Mouse (Mus musculus) cerebellum, adult (tissue): ENCODE data around the gene Ptrhd1.

Source experiments
- ATAC-seq: cut with Nextera tagmentation; 2 replicates; pipeline ENCODE4 v1.9.2; 2017; ENCODE audit warnings: mild to moderate bottlenecking, moderate library complexity, mixed read lengths; ENCODE audit not compliant: insufficient number of reproducible peaks, low FRiP score, low TSS enrichment

Gene Ptrhd1

DNA sequence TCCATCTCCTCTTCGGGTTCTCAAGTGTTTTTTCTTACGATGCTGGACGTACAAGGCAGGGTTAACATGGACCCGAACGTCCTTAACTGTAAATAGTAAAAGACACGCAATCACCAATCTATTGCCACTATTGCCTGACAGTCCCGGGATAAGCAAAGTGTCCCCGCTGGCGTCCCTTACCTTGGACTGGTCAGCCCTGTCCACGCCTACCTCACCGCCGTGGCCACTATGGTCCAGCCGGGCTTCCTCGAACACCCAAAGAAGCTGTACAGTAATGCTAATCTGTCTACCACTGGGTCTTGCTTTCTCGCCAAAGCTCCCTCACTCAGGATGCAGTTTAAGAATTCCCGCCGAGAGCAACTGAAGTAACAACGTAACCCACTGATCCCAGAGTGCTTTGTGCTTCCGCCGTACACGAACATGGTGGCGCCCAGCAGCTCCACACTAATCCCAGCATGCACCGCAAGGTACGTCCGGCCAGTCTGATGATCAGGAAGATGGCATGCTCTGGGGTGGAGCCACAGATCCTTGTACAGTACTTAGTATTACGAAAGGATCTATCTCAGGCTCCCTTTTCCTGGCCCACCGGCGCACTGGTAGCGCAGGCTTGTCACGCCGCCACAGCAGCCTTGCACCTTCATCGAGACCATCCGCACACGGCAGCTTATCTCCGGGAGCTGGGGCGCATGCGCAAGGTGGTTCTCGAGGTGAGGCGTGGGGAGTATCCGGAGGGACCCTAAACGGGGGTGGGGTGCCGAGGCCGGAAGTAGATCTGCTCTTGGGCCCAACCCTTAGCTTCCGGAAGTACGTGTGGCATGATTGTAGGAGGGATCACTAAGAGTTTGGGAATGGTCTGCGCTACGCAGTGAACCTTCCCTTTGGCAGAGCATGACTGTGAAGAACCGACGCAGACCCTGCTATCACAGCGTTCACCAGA, at the start of gene Ptrhd1, which contains the start of gene Cenpo:
TSS of gene Ptrhd1 (plus strand) at position 456 of the 937 bp plus-strand sequence.
TSS of gene Cenpo (minus strand) at position 723 of the 937 bp plus-strand sequence.
- ATAC-seq = peak; percentile 96

DNA sequence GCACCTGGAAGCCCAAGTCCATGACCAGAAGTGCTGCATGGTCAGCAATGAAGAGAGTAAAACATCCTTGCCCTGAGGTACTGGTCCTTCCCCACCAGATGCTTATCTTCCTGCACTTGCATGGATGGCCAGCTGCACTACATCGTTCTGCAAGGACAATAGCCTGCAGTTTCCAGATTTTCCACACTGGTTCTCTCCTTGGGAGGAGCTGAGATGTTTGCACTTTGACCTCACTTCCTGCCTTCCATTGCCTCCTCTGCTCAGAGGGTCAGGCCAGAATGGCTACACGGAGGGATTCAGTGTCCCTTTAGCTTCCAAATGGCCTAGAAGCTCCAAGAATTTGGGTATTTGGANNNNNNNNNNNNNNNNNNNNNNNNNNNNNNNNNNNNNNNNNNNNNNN, 49.2 kb upstream of the Ptrhd1 start:
- no peak for ATAC-seq

DNA sequence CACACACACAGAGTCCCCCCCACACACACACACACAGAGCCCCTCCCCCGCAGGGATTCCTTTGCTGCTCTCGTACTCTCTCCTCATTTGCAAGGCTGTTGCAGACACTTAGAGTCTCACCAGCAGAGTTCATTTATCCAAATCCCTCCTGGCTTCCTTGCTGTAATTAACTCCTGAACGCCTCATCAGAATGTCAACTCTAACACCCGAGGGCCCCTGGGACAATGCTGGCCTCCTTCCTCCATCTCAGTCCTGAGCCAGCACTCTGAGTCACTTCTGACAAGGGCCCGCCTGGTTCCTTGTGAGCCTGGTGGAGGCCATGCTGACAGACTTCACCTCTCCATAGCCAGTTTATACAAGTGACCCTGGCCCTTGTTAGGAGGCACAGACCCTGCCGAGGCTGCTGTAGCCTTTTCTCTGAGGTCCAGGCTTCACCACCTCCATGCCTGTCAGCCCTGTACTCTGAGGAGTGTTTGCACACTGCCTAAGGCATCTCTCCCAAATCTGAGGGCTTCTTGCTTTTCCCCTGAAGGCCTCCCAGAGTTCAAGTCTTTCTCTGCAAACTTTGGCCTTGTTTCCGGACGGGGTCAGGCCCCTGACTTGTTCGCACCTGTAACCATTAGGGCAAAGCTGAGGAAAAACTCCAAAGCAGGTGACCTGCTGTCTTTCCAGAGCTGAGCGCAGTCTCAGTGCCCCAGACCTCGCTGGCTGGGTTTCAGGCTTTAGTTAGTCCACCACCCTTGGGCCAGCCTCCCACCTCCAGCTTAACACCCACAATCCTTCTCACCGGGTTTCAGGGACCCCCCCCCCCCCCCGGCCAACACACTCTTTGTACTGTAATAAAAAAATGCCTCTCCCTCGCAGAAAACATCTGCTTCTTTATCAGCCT, 45.4 kb upstream of the Ptrhd1 start:
- 0 out of 2 replicates have a peak, but pooled peaks have one; percentile 26 for ATAC-seq

DNA sequence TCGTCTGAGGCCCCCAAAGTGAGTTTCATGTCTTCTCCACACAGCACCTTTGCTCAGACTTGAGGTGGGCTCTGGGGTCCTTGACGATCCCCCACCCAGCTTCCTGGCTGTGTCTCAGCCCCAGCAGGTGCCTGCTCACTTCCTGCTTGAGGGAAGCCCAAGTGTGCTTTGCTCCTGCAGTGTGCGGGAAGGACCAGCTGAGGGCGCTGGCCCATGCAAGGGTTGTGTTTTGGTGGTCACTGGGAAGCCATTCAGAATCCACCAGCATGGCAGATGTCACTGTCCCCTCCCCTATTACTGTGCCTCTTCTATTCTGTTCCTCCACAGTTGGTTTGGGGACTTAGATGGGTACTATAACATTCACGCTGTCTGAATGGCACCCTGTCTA, 44.8 kb upstream of the Ptrhd1 start:
- no peak for ATAC-seq

DNA sequence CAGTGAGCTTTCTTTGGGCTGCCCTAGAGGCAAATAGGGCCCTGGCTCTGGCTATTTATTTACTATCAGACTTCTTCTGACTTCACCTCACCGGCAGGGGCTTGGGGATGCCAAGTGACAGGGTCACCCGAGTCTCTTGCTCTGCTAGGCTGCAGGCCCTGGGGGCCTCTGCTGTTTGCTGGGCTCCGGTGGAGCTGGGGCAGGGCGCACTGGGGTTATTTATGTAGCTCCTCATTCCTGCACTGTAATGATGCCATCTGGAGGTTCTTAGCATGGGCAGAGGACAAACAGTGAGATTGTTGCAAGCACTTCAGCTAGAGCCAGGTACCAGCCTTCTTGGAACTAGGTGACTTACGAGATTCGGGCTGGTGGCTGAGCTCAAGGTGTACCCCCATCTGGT, 41.3 kb upstream of the Ptrhd1 start:
- ATAC-seq = peak; percentile 69

DNA sequence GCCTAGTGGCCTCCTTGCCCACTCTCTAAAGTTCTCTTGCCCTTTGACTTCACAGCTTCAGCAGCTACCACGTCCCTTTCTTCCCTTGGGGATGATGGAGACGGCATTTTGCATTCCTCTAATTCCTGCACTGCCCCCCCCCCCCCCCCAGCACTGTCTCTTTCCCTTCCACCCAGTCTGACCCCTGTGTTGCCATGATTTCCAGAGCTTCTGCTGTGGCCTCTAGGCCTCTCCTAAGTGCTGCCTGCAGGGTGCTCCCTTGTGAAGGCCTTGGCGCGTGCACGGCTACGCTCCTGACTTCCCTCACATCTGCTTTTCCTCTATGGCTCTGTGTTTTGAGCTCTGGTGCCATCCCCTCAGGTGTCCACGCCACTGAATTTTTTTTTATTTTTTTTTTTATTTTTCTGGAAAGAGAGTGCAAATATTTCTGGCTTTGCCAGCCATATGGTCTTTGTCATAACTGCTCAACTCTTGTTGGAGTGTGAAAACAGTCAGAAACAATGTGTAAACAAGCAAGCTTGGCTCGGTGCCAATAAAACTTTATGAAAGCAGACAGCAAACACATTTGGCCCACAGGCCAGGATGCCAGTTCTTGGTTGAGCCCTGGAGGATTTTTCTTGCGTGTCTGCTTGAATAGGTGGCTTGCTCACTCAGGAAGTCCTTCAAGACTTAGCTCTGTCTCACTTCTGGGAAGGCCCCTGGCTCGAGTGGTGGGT, 40.6 kb upstream of the Ptrhd1 start:
- ATAC-seq = no peak

DNA sequence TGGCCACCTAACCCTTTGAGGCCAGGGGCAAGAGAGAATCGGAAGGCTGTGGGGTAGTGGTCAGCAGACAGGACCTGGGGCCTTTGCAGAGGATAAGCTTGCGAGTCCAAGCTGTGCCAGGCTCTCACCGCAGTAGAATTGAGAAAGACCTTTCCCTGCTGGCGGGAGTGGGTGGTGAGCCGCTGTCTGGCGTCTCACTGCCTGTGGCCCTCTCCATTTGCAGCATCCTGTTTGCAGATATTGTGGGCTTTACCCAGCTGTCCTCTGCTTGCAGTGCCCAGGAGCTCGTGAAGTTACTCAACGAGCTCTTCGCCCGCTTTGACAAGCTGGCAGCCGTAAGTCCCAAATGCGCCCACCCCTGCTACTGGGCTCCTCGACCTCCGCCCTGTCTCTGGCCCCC, 39.2 kb upstream of the Ptrhd1 start:
- ATAC-seq = no peak

DNA sequence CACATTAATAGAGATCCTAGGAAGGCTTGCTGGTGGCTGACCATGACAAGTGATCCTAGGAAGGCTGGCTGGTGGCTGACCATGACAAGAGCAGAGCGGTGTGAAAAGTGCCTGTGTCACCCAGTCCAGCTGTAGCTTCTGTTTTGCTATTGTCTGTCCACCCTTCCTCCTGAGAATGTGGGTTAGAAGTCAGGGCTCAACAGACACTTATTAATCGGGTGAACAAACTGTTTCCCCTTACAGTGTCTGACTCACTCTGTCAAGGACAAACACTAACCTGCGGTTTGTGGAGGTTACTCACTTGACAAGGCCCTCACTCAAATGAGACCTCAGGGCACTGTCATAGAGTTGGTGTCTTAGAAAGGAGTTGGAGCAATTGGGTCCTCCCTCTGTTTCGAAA, 35.1 kb upstream of the Ptrhd1 start:
- no peak for ATAC-seq

DNA sequence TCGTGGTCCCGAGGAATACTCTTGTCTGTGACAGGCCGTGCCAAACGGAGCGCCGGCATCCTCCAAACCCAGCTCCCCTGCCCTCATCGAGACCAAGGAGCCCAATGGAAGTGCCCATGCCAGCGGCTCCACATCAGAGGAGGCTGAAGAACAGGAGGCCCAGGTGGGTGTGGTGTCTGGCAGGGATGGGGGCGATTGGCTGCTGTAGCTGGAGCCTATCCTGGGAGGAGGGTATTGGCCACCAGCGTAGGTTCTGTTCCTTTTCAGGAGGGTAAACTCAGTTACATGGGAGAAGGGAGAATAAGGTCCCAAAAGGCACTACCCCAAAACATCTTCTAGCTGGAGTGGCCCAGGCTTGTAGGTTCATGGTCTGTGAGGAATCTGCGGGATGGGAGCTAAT, 34.6 kb upstream of the Ptrhd1 start:
- no peak for ATAC-seq

DNA sequence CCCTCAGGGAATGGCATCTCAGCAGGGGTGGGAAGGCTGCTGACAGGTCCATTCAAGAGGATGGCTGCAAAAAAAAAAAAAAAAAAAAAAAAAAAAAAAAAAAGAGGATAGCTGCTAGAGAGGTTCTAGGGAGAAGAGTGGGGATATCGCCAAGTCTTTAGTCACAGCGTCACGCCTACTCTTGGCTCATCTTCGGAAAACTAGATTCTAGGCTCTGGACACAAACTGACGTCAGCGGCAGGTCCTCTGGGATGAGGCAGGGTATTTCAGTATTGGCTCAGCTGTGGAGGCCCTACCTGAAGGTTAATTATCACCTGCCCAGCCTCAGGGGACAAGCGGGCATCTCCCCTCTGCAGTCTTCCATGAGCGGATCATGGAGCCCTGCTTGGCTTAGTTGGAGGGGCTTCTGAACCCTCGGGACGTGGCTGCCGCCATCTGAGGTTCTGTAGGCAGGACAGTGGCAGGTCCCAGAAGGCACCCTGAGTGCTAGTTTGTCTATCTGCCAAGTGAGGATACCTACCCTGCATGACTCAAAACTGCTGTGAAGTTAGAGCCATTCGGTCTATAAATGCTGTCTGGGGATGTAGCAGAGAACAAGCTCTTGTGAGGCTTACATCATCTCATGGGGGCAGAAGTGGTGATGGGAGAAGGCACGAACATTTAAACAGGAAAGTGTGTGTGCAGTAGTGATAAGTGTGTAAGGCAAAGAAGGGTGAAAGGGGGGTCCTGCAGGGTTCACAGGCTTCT, 32.2 kb upstream of the Ptrhd1 start:
- no peak for ATAC-seq

DNA sequence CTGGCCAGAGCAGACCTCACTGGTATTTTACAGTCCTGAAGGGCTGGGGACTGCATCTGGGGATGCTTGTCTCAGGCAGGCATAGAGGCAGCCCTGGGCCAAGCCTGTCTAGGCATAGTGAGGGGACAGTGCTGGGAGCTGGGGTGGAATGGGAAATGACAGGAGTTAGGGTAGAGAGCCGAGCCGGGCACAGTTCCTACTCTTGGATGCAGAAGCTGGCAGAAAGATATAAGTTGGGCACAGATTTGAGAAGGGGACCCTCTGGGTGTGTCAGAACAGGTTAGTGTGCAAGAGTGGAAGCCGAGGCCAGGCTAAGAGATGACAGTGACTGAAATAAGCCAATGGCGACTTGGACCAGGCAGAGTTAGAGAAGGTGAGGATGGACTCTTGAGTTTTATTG, 31.6 kb upstream of the Ptrhd1 start:
- ATAC-seq = no peak

DNA sequence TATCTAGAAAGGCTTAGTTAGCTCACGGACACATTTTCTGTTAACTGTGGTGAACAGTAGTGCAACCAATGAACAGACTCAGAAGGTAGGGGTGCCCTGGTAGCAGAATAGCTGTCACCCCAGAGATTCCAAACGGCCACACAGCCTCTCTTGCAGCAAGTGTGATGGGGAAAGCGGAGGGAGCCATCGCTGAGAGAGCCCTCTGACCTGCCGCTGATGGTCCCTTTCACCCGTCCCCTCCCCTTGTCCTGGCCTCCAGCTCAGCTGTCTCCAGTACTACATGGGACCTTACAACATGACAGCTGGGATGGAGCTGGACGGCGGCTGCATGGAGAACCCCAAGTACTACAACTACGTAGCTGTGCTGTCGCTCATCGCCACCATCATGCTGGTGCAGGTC, 27.7 kb upstream of the Ptrhd1 start:
- ATAC-seq = no peak

DNA sequence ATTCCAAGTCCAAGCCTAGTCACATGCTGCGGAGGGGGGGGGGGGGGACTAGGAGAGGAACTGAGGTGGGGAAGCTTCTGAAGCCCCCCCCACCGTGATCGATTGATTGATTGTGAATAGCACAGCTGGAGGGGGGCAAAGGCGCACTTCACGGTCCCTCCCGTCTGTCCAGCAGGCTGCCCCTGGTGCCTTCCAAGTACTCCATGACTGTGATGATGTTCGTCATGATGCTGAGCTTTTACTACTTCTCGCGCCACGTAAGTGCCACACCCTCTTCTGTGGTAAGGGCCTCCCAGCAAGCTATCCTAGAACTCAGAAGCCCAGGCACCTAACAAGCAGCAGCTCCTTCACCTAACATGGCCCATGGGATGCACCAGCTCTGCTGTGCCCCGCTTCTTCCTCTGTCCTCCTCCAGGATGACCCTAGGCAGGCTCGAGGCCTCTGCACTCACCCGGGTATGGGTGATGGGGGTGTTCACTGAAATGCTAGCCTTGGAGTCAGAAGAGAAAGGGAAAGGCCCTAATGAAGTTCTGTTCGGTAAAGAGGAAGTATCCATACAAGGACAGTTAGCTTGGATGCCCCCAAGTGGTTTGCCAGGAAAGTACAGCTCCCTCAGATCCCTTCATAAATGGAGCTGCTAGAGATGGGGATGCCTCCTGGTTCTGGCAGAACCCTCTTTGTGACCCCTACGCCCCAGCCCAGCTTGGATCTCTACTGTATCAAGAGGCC, 25.3 kb upstream of the Ptrhd1 start:
- no peak for ATAC-seq

DNA sequence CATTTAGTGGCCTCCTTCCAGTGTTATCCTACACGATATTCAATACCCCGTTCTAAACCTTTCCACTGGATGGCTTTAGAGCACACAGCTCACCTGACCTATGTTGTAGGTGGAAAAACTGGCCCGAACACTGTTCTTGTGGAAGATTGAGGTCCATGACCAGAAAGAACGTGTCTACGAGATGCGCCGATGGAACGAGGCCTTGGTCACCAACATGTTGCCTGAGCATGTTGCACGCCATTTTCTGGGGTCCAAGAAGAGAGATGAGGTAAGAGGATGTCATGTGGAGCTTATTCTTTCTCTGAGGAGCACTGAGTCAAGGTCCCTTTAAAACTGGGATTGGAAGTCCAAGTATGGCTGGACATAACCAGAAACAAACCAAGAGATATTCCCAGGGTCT, 24.6 kb upstream of the Ptrhd1 start:
- no peak for ATAC-seq

DNA sequence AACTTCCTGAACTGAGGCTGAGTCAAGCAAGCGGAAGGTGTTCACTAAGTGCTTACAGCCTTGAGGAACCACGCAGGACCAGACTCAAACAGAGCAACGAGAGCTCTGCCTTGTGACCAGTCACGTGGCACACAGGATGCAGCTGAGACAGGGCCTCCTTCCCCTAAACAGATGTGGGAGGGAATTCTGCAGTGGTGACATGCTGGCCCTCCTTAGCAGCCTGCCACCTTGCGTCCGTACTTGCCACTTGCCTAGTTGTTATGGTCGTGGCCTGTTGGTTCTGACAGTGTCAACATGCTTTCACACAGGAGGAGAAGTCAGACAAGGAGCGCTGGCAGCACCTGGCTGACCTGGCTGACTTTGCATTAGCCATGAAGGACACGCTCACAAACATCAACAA, 22.7 kb upstream of the Ptrhd1 start:
- no peak for ATAC-seq

DNA sequence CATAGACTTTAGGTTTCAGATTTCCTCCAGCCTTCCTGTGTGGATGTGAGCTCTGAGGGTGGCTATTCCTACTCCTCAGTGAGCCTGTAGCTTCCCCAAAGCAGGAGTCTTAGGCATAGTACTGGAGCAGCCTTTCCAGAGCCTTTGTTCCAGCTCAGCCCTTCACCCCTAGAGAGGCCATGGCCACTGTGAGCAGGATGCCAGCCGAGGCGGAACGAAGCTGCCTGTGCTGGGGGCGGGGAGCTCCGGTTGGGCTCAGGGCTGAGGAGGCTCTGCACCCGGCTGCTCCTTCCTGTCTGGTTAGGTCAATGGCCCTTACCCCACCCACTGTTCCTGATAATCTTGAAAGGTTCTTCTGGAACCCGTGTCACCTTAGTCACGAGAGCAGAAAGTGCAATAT, 20.9 kb upstream of the Ptrhd1 start:
- no peak for ATAC-seq

DNA sequence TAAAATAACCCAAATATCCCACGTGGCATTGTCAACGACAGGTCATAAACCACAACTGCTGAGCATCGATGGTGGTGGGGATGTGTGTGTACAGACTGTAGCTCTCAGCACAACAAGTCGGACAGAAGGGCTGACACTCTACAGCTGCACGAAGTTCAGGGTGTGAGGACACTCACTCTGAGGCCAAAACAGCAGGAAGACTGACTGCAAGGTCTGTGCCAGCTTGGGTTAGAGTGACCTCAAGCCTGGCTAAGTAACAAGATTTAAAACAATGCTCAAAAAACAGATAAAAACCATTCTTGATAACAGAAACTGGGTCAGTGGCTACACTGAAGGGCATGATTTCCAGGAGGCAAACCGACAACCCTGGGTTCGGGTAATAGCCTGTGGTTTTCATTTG, 3.7 kb upstream of the Ptrhd1 start:
- ATAC-seq = no peak

DNA sequence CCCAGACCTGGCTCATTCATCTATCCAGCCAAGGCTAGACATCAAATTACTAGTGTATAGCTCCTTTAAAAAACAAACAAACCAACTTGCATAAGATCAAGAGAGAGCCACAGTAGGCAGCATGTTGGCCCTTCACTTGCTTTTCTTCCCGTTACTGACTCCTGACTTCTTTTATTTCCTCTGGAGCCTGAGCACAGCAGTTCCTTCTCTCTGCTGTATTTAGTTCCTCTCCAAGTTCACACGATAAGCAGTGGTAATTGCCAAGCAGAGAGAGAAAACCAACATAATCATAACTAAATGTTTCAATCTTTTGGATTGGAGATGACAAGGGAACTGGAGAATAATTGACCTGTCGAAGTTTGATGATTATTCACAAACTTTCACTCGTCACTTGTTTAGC, 1.1 kb upstream of the Ptrhd1 start:
- no peak for ATAC-seq

DNA sequence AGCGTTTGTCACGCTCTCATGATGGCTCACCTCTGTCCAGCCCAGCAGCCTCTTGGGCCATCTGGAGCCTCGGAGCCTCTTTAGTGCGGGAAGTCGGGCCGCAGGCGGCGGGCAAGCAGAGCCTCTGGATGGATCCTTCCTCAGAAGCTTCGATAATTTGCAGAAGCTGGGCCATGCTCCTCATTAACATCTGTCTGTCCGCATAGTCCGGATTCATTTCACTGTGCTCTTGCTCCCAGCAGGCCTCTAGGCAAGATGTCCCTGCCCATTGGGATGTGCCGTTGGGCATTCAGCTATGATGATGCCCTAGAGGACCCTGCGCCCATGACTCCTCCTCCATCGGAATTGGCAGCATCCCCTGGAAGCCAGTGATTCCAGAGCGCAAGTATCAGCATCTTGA, 3.7 kb downstream of the Ptrhd1 start:
- no peak for ATAC-seq
